Mouse (Mus musculus): Measurements from ENCODE around the gene Ppox. TPM values are rescaled to one million over a fixed set of nuclear protein-coding genes. Genes with fewer than 3 reads are reported as not detected.
"Not testable (repeated sequence)": the region's sequence is repeated elsewhere in the genome, so short reads cannot be mapped to it uniquely, and the experiment has no call there.

Ppox gene
- 53.0 and 63.9 TPM in 2 replicates for polyA plus RNA-seq (2016; fragmentation: Nextera tagmentation; extraction: Ambion mirVana)

DNA sequence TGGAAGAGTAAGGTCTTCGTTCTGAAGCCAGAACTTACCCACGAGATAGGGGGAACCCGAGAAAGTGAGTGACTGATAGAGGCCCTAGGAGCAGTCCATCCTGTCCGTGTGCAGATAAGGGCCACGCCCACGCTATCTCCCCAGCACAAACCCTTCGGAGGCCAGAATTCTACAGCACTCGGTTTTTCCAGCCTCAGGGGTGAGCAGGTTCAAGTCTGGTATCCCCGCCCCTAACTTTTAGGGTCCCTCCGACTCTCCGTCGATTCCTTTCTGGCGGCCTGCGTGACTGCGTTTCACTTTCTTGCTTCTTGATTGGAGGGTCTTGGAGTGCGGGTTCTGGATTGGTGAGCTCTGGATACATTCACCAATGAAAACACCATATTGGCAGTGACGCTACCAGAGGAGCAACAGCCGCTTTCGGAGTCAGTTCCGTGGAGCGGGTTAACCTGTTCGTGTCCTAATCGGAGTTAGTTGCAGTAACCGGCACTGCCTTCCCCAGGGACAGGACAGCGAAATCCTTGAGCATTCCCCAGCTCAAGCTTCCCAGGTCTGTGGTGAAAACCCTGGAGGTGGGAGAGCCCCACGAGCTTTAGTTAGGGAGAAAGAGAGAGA, at the start of gene Ppox:
Ppox (minus strand) TSS at position 271 of the 612 bp plus-strand sequence.
- peaks cover 77% of the 10 kb centered on the region for H3K36me3 ChIP-seq
- WGBS = under 1% methylated on average over 26 of the region's 26 CpGs
- H3K9me3 ChIP-seq (replicated peaks) = no peaks in the 10 kb centered on the region

DNA sequence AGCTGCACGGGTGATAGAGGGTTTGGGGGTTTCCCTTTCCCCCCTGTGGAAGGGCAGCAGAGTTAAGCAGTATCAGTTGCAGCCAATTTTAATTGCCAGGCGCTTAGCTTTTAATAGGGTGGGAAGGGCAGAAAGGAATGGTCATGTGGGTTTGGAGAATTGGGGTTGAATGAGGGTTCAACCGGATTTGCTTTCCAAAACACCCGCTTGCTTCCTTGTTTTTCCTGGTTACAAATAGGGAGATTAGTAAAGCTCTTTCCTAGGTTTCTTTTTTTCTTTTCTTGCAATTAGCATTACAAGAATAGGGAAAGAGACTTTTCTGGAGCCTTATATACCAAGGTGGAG, 49.2 kb upstream of the Ppox start:
- Histone ChIP-seq H3K27ac (replicated peaks) (peak overlapping the region; percentile 100), H3K36me3 (peaks cover 9% of the 10 kb centered on the region), H3K9me3 (replicated peaks) (no peaks in the 10 kb centered on the region), H3K27me3 (ENCODE audit: low read depth, poor library complexity, severe bottlenecking) (no peaks in the 10 kb centered on the region), H3K4me3 (peak overlapping the region; percentile 88), H3K4me1 (peaks cover 41% of the 10 kb centered on the region)
- WGBS = under 1% methylated on average over 4 of the region's 4 CpGs
- no peak for DNase-seq (ENCODE audit: low spot score)

More for the DNA sequence above, at the start of gene Ppox:
- peak within 1 kb of the TSS; percentile 83 for H3K27ac ChIP-seq (replicated peaks)
- H3K27me3 ChIP-seq (ENCODE audit: low read depth, poor library complexity, severe bottlenecking) = no peaks in the 10 kb centered on the region
- DNase-seq (ENCODE audit: low spot score) = peak; percentile 91
- H3K4me3 ChIP-seq = peak within 1 kb of the TSS; percentile 75
- H3K4me1 ChIP-seq = peaks cover 39% of the 10 kb centered on the region

DNA sequence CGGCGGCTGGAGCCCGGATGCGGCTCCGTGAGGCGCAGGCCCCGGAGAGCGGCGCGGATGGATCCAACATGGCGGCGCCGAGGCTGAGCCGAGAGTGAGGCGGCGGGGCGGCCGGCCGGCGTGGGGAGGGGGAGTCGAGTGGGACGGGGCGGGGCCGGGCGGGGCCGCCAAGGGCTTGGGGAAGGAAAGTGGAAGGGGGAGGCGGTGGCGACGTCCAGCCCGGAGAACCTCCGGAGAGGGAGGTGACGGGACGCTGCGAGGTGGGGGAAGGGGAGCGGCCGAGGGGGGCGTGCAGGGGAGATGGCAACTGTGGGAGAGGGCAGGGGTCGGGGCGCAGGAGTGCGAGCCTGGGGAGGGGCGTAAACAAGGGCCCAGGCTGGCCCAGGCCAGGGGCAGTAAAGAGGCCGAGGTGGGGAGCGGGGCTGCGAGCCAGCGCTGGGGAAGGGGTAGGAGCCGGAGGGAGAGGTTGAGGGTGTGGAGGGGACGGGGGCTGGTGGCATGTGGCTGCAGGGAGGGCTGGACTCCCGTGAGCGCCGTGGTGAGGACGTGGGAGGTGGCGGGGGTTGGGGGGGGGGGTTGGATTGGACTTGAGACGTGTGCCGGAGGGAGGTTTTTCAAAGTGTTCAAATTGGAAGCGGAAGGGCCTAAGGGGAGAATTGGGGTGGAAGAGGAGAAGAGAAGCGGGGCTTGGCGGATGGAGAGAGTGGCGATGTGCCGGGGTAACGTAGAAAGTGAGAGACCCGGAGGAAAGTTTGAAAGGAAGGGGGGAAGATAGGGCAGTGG, 48.6 kb upstream of the Ppox start:
- H3K27me3 ChIP-seq (ENCODE audit: low read depth, poor library complexity, severe bottlenecking) = no peaks in the 10 kb centered on the region
- H3K36me3 ChIP-seq = peaks cover 13% of the 10 kb centered on the region
- H3K9me3 ChIP-seq (replicated peaks) = no peaks in the 10 kb centered on the region
- peak; percentile 94 for DNase-seq (ENCODE audit: low spot score)
- under 1% methylated on average over 49 of the region's 61 CpGs for WGBS
- peak overlapping the region; percentile 88 for H3K4me3 ChIP-seq
- H3K27ac ChIP-seq (replicated peaks) = peak overlapping the region; percentile 100
- H3K4me1 ChIP-seq = peaks cover 41% of the 10 kb centered on the region

DNA sequence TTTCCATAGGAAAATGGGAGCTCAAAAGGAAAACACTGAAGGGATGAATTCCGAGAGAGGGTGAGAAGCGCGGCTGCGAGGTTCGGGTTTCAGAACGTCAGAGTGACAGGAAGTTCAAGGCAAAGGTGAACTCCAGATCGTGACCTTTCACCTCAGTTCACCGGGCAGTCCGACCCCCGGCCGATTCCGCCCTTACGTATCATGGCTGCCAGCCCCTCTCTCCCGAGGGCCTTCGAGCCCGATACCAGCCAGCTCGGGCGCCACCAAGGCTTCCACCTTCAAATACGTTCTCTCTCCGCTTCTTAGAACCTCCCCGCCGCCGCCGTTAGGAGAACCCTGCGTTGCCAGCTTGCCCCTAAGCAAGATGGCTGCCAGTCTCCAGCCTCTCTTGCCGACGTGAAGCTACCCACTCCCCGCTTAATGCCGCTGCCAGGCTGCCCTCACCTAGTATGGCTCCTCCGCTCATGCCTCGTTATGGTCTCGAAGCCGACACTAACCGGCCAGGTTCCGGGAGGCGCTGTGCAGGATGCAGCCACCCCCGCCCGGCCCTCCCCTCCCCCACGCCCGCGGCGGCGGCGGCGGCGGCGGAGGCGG, 48.0 kb upstream of the Ppox start, which contains the start of gene Dedd:
Dedd (plus strand) TSS at position 307 of the 594 bp plus-strand sequence.
- H3K27ac ChIP-seq (replicated peaks) = peak within 1 kb of the TSS; percentile 100
- no peaks in the 10 kb centered on the region for H3K9me3 ChIP-seq (replicated peaks)
- no peaks in the 10 kb centered on the region for H3K27me3 ChIP-seq (ENCODE audit: low read depth, poor library complexity, severe bottlenecking)
- H3K4me3 ChIP-seq = peak within 1 kb of the TSS; percentile 88
- DNase-seq (ENCODE audit: low spot score) = peak; percentile 94
- peaks cover 39% of the 10 kb centered on the region for H3K4me1 ChIP-seq
- H3K36me3 ChIP-seq = peaks cover 11% of the 10 kb centered on the region; the same call in 1 of the 2 replicates
- under 1% methylated on average over 38 of the region's 48 CpGs for WGBS

DNA sequence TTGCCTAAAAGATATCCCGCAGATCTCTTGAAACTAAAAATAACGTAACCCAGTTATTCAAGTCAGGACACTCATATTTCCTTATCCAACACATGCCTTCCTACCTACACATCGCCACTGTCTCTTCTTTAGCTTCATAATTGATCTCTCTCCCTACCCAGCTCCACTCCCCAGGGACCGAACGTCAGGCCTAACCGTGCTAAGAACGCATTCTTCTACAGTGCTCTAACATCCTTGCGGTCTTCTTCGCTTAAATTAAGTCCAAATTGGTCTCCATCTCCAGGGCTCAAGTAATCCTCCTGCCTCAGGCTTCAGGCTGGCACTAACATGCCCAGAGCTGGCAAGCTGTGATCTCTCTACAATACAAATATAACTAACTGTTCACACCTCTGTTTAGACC, 47.3 kb upstream of the Ppox start:
- Histone ChIP-seq H3K27ac (replicated peaks) (peak overlapping the region; percentile 100), H3K9me3 (replicated peaks) (no peaks in the 10 kb centered on the region), H3K4me3 (peak overlapping the region; percentile 88), H3K4me1 (peaks cover 38% of the 10 kb centered on the region), H3K27me3 (ENCODE audit: low read depth, poor library complexity, severe bottlenecking) (no peaks in the 10 kb centered on the region), H3K36me3 (peaks cover 11% of the 10 kb centered on the region; the same call in 1 of the 2 replicates)
- 48% methylated on average over 9 of the region's 9 CpGs for whole genome bisulfite sequencing
- DNase-seq (ENCODE audit: low spot score) = no peak

DNA sequence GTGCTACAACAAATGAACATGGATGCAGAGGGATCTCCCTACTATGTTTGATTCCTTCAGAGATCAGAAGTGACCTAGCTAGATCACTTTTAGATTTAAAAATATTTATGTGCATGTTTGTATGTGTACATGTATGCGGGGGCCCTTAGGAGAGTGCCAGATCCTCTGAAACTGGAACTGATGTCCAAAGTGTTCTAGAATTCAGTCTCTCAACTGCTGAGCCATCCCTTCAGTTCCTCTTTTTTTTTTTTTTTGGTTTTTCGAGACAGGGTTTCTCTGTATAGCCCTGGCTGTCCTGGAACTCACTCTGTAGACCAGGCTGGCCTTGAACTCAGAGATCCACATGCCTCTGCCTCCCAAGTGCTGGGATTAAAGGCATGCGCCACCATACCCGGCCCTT, 45.6 kb upstream of the Ppox start:
- not testable (repeated sequence) for H3K4me3 ChIP-seq; DNase-seq (ENCODE audit: low spot score); H3K36me3 ChIP-seq; H3K9me3 ChIP-seq (replicated peaks); H3K27ac ChIP-seq (replicated peaks); H3K27me3 ChIP-seq (ENCODE audit: low read depth, poor library complexity, severe bottlenecking)
- peaks cover 31% of the 10 kb centered on the region for H3K4me1 ChIP-seq
- WGBS = 88% methylated on average over 4 of the region's 4 CpGs

DNA sequence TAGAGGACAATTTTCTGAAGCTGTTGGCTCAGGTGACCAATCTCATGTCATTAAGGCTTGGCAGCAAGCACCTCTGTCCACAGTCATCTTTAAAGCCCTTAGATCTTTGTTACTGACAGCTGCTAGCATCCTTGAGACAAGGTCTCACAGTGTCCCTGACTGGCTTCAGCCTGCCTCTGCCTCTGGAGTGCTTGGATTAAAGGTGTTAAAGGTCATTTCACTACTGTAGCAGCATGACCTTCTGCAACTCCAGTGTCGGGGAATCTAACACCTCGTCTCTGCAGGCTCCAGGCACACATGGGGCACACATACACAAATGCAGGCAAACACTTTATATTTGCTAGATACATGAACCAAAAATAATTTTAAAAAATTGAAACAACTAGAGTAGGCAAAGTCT, 44.6 kb upstream of the Ppox start:
- no peak for DNase-seq (ENCODE audit: low spot score)
- Histone ChIP-seq H3K36me3 (peaks cover 4% of the 10 kb centered on the region; the same call in 1 of the 2 replicates), H3K27me3 (ENCODE audit: low read depth, poor library complexity, severe bottlenecking) (no peaks in the 10 kb centered on the region), H3K4me1 (peaks cover 21% of the 10 kb centered on the region), H3K9me3 (replicated peaks) (no peaks in the 10 kb centered on the region), H3K27ac (replicated peaks) (no peak overlapping the region), H3K4me3 (no peak overlapping the region)
- WGBS = 84% methylated on average over 2 of the region's 2 CpGs

DNA sequence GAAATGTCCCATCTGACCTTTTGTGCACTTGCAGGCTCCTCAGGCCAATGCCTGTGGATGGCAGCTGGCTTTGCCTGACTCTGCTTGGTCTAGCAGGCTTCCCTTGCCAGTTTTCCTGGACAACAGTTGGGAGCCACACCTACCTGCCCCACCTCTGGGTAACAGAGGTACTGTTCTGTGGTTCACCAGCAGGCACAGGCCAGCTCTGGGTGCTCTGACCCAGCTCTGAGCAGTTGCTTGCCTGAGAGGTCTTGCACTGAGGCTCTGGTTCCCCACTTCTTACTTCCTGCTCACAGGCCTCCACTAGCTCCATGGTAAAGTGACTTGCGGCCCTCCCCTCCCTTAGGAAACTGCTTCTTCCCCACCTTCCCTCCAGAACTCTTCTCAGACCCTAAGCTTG, 41.0 kb upstream of the Ppox start:
- H3K4me1 ChIP-seq = peaks cover 6% of the 10 kb centered on the region; the same call in 1 of the 2 replicates
- no peaks in the 10 kb centered on the region for H3K27me3 ChIP-seq (ENCODE audit: low read depth, poor library complexity, severe bottlenecking)
- peaks cover 4% of the 10 kb centered on the region; the same call in 1 of the 2 replicates for H3K36me3 ChIP-seq
- WGBS = 61% methylated on average over 1 of the region's 1 CpGs
- no peaks in the 10 kb centered on the region for H3K9me3 ChIP-seq (replicated peaks)
- DNase-seq (ENCODE audit: low spot score) = no peak
- no peak overlapping the region for H3K27ac ChIP-seq (replicated peaks)
- no peak overlapping the region for H3K4me3 ChIP-seq

DNA sequence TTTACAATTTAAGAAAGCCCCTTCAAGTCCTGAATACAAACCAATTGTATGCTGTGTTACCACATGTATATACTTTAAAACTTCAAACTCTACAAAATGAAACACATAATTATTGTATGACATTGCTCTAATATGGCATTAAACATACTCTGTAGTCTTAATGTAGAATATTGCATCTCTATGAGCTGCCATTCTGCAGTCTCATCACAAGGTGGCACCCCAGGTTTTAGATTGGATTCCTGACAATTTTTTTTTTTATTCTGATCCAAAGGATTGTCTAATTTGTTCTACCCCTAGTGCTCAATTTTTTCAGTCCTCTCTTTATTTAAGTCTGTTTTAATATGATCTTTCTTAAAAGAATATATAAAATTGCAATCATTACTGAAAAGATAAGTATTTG, 40.4 kb upstream of the Ppox start:
- H3K4me3 ChIP-seq = no peak overlapping the region
- DNase-seq (ENCODE audit: low spot score) = no peak
- H3K27ac ChIP-seq (replicated peaks) = no peak overlapping the region
- H3K27me3 ChIP-seq (ENCODE audit: low read depth, poor library complexity, severe bottlenecking) = no peaks in the 10 kb centered on the region
- H3K36me3 ChIP-seq = peaks cover 4% of the 10 kb centered on the region; the same call in 1 of the 2 replicates
- H3K9me3 ChIP-seq (replicated peaks) = no peaks in the 10 kb centered on the region
- H3K4me1 ChIP-seq = peaks cover 6% of the 10 kb centered on the region; the same call in 1 of the 2 replicates

DNA sequence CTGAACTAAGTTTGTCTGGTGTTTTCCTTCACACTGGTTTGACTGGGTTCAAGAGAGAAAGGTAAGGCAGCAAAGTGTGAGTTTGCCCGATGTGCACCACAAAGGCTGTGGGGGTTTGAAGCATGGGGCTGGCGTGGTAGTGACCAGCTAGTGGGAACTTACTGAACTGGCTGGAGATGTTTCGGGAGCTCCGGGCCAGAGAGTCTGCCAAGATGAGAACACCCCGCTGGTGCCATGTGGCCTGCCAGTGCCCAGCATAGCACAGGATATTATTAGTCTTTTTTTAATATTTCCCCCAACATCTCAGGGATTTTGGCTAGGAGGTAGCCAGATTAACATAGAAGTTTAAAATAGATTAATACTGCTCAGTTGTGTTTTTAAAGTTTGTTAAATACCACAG, 39.2 kb upstream of the Ppox start:
- Histone ChIP-seq H3K27ac (replicated peaks) (no peak overlapping the region), H3K4me3 (no peak overlapping the region), H3K4me1 (peaks cover 6% of the 10 kb centered on the region; the same call in 1 of the 2 replicates), H3K27me3 (ENCODE audit: low read depth, poor library complexity, severe bottlenecking) (no peaks in the 10 kb centered on the region), H3K9me3 (replicated peaks) (no peaks in the 10 kb centered on the region; the same call in 1 of the 2 replicates), H3K36me3 (peaks cover 4% of the 10 kb centered on the region; the same call in 1 of the 2 replicates)
- no peak for DNase-seq (ENCODE audit: low spot score)
- WGBS = 7% methylated on average over 5 of the region's 5 CpGs

DNA sequence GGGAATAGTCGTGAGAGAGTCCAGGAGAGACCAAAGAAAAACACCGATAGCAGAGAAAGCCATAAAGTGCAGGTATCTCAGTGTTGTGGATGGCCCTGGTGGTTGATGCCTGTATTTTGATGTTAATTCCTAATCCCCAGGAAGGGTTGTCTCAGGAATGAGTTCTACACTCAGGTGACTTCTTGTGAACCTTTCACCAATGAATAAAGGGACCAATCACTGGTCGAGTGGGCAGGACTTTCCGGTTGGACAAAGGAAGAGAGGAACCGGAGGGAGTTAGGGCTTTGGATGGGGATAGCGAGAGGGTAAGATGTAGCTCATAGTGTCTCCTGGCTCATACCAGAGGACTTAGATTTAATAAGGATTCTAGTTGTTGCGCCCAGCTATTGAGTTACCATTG, 38.8 kb upstream of the Ppox start:
- DNase-seq (ENCODE audit: low spot score) = no peak
- 11% methylated on average over 7 of the region's 7 CpGs for WGBS
- no peaks in the 10 kb centered on the region for H3K27me3 ChIP-seq (ENCODE audit: low read depth, poor library complexity, severe bottlenecking)
- H3K4me1 ChIP-seq = peaks cover 6% of the 10 kb centered on the region; the same call in 1 of the 2 replicates
- H3K4me3 ChIP-seq = no peak overlapping the region
- no peaks in the 10 kb centered on the region; the same call in 1 of the 2 replicates for H3K9me3 ChIP-seq (replicated peaks)
- H3K27ac ChIP-seq (replicated peaks) = no peak overlapping the region
- H3K36me3 ChIP-seq = peaks cover under 1% of the 10 kb centered on the region; the same call in 1 of the 2 replicates

DNA sequence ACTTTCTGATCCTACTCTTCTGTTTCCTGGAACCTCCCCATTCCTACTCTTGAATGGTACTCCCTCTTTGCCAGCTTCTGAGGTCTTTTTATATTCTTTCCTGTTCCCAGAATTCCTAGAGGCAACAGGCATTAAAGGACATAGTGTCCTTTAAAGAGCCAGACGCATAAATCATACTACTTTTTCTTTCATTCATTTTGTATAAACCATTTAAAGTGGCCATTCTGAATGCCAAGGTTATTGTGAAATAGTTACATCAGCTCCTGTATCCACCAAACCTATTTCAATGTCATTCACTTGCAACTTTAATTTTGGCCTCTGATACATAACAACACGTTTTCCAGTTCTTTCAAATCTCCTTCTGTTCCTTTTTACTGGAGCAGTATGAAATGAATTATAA, 28.3 kb upstream of the Ppox start:
- H3K36me3 ChIP-seq = no peaks in the 10 kb centered on the region
- H3K27ac ChIP-seq (replicated peaks) = no peak overlapping the region
- H3K4me1 ChIP-seq = no peaks in the 10 kb centered on the region
- no peak overlapping the region for H3K4me3 ChIP-seq
- no peaks in the 10 kb centered on the region for H3K9me3 ChIP-seq (replicated peaks)
- DNase-seq (ENCODE audit: low spot score) = no peak
- WGBS = 83% methylated on average over 2 of the region's 2 CpGs
- no peaks in the 10 kb centered on the region for H3K27me3 ChIP-seq (ENCODE audit: low read depth, poor library complexity, severe bottlenecking)
